ENCODE assay signal across 8 mouse cellular contexts in genomic region chr2:57102856-57103844, GRCm38 (mm10). TPM values are rescaled to one million over a fixed set of nuclear protein-coding genes. Genes with fewer than 3 reads are reported as not detected.
DNase-seq lines count a peak whose midpoint lies in the region; ATAC-seq and TF ChIP-seq lines count a peak whose summit lies in the region.

No protein-coding gene starts in this region.

- 0 out of 2 replicates have a peak, but pooled peaks have one; percentile 4 for ATAC-seq in hindbrain, embryonic 12.5 days (ENCODE audit: low FRiP score)

- peak overlapping the region; percentile 66 for H3K4me3 ChIP-seq in gastrocnemius, adult 2 months
- H3K4me3 ChIP-seq in brown adipose tissue, adult 24 weeks (ENCODE audit: insufficient read depth, low read depth, low read length) = peak overlapping the region; percentile 45
- H3K4me3 ChIP-seq in hindbrain, embryonic 12.5 days = peak overlapping the region; percentile 32
- peak overlapping the region; percentile 56 for H3K4me3 ChIP-seq in midbrain, embryonic 10.5 days

- H3K9ac ChIP-seq in hindbrain, embryonic 12.5 days = no peak overlapping the region

- no peak overlapping the region for H3K27ac ChIP-seq in gastrocnemius, adult 2 months
- H3K27ac ChIP-seq in brown adipose tissue, adult 24 weeks (replicated peaks; ENCODE audit: low read depth, low read length) = no peak overlapping the region
- no peak overlapping the region for H3K27ac ChIP-seq in hindbrain, embryonic 12.5 days
- no peak overlapping the region for H3K27ac ChIP-seq in midbrain, embryonic 10.5 days (replicated peaks)

- peak overlapping the region; percentile 58 for H3K4me2 ChIP-seq in hindbrain, embryonic 12.5 days (replicated peaks)

- intact Hi-C loops in gastrocnemius, adult 2 months (cut with DNase I) = no loop called here

- H3K36me3 ChIP-seq in hindbrain, embryonic 12.5 days = no peaks in the 10 kb centered on the region
- no peaks in the 10 kb centered on the region for H3K36me3 ChIP-seq in midbrain, embryonic 10.5 days

- WGBS in hindbrain, embryonic 12.5 days = under 1% methylated on average over 33 of the region's 37 CpGs
- under 1% methylated on average over 37 of the region's 37 CpGs for WGBS in midbrain, embryonic 10.5 days

- no peak for DNase-seq in gastrocnemius, adult 2 months
- no peak for DNase-seq in gastrocnemius, postnatal 10 days
- peak; percentile 48 for DNase-seq in midbrain, embryonic 10.5 days (ENCODE audit: low spot score)
- DNase-seq in left cerebral cortex, adult 11 months (ENCODE audit: low spot score) = no peak
- DNase-seq in cerebellum, adult 11 months = no peak
- no peak for DNase-seq in thymus, adult 18-20 months

- H3K4me1 ChIP-seq in brown adipose tissue, adult 24 weeks (ENCODE audit: control insufficient read depth, insufficient read depth, insufficient read length, low read length) = peaks cover 2% of the 10 kb centered on the region; the same call in 1 of the 2 replicates
- peaks cover 17% of the 10 kb centered on the region for H3K4me1 ChIP-seq in hindbrain, embryonic 12.5 days
- H3K4me1 ChIP-seq in midbrain, embryonic 10.5 days = peaks cover 29% of the 10 kb centered on the region

- peaks cover 93% of the 10 kb centered on the region for H3K27me3 ChIP-seq in hindbrain, embryonic 12.5 days
- peaks cover 100% of the 10 kb centered on the region for H3K27me3 ChIP-seq in midbrain, embryonic 10.5 days (ENCODE audit: low read depth, poor library complexity, severe bottlenecking)

- no peak for TF ChIP-seq CTCF in gastrocnemius, adult 2 months (IDR thresholded peaks at IDR 0.05)

- H3K9me3 ChIP-seq in hindbrain, embryonic 12.5 days (replicated peaks) = no peaks in the 10 kb centered on the region
- no peaks in the 10 kb centered on the region for H3K9me3 ChIP-seq in midbrain, embryonic 10.5 days (replicated peaks)

RNA-seq across cellular contexts. Expression of gene Nr4a2, which starts 20.7 kb away (rescaled TPM):
- total RNA-seq in gastrocnemius, adult 2 months (2021) = 1 to 10 TPM in 1 of 2 experiments, under 1 TPM in 1; 0.94 to 3.4 TPM
- 1 to 10 TPM; 1.8 to 2.3 TPM for total RNA-seq in gastrocnemius, postnatal 10 days (2021)
- 6.0 and 10.7 TPM in 2 replicates for polyA plus RNA-seq in brown adipose tissue, adult 24 weeks (2012; ENCODE audit: insufficient read depth, insufficient read length, missing spikeins)
- polyA plus RNA-seq in hindbrain, embryonic 12.5 days (2016; fragmentation: Nextera tagmentation; extraction: Ambion mirVana) = 21.3 and 28.1 TPM in 2 replicates
- polyA plus RNA-seq in midbrain, embryonic 10.5 days (2016; fragmentation: Nextera tagmentation; extraction: Ambion mirVana) = 6.9 and 13.8 TPM in 2 replicates
